Comparison of ENCODE assay signal across 9 mouse cellular contexts in genomic region chr5:136500307-136500871, GRCm38 (mm10).
DNase-seq lines count a peak whose midpoint lies in the region; ATAC-seq lines count a peak whose summit lies in the region.
"Had no signal": no experiment of that assay in that cellular context is flagged by ENCODE, and none has a peak within 500 bp of the region (broad histone marks: within the 10 kb centered on the region; RNA-seq: fewer than 3 reads in every experiment).

No protein-coding gene starts in this region.

- no peak for ATAC-seq in kidney, embryonic 14.5 days (ENCODE audit: low FRiP score, low TSS enrichment)
- ATAC-seq in heart, embryonic 16.5 days (replicated peaks; ENCODE audit: extremely low read depth, insufficient read depth, low FRiP score): peak; percentile 54

- H3K27ac ChIP-seq in kidney, embryonic 14.5 days (ENCODE audit: low read depth, low read length): no peak overlapping the region
- H3K27ac ChIP-seq in brown adipose tissue, adult 24 weeks (replicated peaks; ENCODE audit: low read depth, low read length): 0 out of 2 replicates have a peak overlapping the region, but pooled peaks have one; percentile 29
- peak overlapping the region; percentile 74 for H3K27ac ChIP-seq in heart, embryonic 16.5 days (ENCODE audit: low read length)
- H3K27ac ChIP-seq: midbrain, embryonic 12.5 days had no signal

- H3K4me1 ChIP-seq in kidney, embryonic 14.5 days (ENCODE audit: control insufficient read depth, insufficient read depth, low read length): peaks cover 30% of the 10 kb centered on the region
- peaks cover 22% of the 10 kb centered on the region for H3K4me1 ChIP-seq in brown adipose tissue, adult 24 weeks (ENCODE audit: control insufficient read depth, insufficient read depth, insufficient read length, low read length)
- H3K4me1 ChIP-seq in heart, embryonic 16.5 days (ENCODE audit: control insufficient read depth, insufficient read depth, low read length): peaks cover 66% of the 10 kb centered on the region

- no peak overlapping the region for H3K9ac ChIP-seq in kidney, embryonic 14.5 days (ENCODE audit: low read depth, low read length)
- peak overlapping the region; percentile 28; the same call in 1 of the 2 replicates for H3K9ac ChIP-seq in heart, embryonic 16.5 days (ENCODE audit: low read length)
- H3K9ac ChIP-seq: midbrain, embryonic 12.5 days had no signal

- no peak overlapping the region for H3K4me3 ChIP-seq in kidney, embryonic 14.5 days (ENCODE audit: low read length)
- H3K4me3 ChIP-seq in brown adipose tissue, adult 24 weeks (ENCODE audit: insufficient read depth, low read depth, low read length): no peak overlapping the region
- H3K4me3 ChIP-seq in heart, embryonic 16.5 days (ENCODE audit: low read length): no peak overlapping the region
- H3K4me3 ChIP-seq: midbrain, embryonic 12.5 days had no signal

- no peak overlapping the region for H3K4me2 ChIP-seq in kidney, embryonic 14.5 days (replicated peaks; ENCODE audit: low read depth, low read length)
- 0 out of 2 replicates have a peak overlapping the region, but pooled peaks have one; percentile 11 for H3K4me2 ChIP-seq in heart, embryonic 16.5 days (ENCODE audit: low read depth, low read length)
- H3K4me2 ChIP-seq: midbrain, embryonic 12.5 days had no signal

- DNase-seq in adrenal gland, postnatal 10 days: peak; percentile 22
- DNase-seq in adrenal gland, postnatal 14 days: no peak
- peak; percentile 37 for DNase-seq in kidney, postnatal 14 days
- no peak for DNase-seq in right cerebral cortex, postnatal 25 days
- DNase-seq in urinary bladder, postnatal 14 days (ENCODE audit: low spot score): no peak

- H3K27me3 ChIP-seq in kidney, embryonic 14.5 days (ENCODE audit: control insufficient read depth, insufficient read depth, low read length): no peaks in the 10 kb centered on the region
- no peaks in the 10 kb centered on the region for H3K27me3 ChIP-seq in heart, embryonic 16.5 days (ENCODE audit: control insufficient read depth, insufficient read depth, low read length)
- H3K27me3 ChIP-seq: midbrain, embryonic 12.5 days had no signal

- H3K36me3 ChIP-seq in kidney, embryonic 14.5 days (ENCODE audit: control insufficient read depth, insufficient read depth, low read length): no peaks in the 10 kb centered on the region
- H3K36me3 ChIP-seq in heart, embryonic 16.5 days (ENCODE audit: control insufficient read depth, insufficient read depth): no peaks in the 10 kb centered on the region
- H3K36me3 ChIP-seq: midbrain, embryonic 12.5 days had no signal

- H3K9me3 ChIP-seq in kidney, embryonic 14.5 days (ENCODE audit: control insufficient read depth, low read length): no peaks in the 10 kb centered on the region
- H3K9me3 ChIP-seq in heart, embryonic 16.5 days (replicated peaks; ENCODE audit: control insufficient read depth, low read length): no peaks in the 10 kb centered on the region
- H3K9me3 ChIP-seq: midbrain, embryonic 12.5 days had no signal

- 46% methylated on average over 6 of the region's 6 CpGs for WGBS in kidney, embryonic 14.5 days
- WGBS in heart, embryonic 16.5 days: 12% methylated on average over 6 of the region's 6 CpGs

Comparison
In these comparisons a context has a peak if more than half of its experiments do, and no peak if none do; other contexts are left out.
1. DNase-seq: peak in adrenal gland, postnatal 10 days (single experiment) and kidney, postnatal 14 days (single experiment); none in adrenal gland, postnatal 14 days (single experiment), right cerebral cortex, postnatal 25 days (single experiment) and urinary bladder, postnatal 14 days (single experiment).